Mouse (Mus musculus): Measurements from ENCODE around the gene Zfp609. TPM values are rescaled to one million over a fixed set of nuclear protein-coding genes. Genes with fewer than 3 reads are reported as not detected.

Zfp609 gene
- total RNA-seq (2021) = 10 to 100 TPM; 16.3 to 17.8 TPM
- long read RNA-seq, experiment 1, partial matches to known transcripts = 0 of 2 reads
- long read RNA-seq, experiment 1, other reads (novel, unspliced or antisense) = 2 of 2 reads
- long read RNA-seq, experiment 2, partial matches to known transcripts = 0 of 2 reads
- long read RNA-seq, experiment 2, other reads (novel, unspliced or antisense) = 2 of 2 reads

DNA sequence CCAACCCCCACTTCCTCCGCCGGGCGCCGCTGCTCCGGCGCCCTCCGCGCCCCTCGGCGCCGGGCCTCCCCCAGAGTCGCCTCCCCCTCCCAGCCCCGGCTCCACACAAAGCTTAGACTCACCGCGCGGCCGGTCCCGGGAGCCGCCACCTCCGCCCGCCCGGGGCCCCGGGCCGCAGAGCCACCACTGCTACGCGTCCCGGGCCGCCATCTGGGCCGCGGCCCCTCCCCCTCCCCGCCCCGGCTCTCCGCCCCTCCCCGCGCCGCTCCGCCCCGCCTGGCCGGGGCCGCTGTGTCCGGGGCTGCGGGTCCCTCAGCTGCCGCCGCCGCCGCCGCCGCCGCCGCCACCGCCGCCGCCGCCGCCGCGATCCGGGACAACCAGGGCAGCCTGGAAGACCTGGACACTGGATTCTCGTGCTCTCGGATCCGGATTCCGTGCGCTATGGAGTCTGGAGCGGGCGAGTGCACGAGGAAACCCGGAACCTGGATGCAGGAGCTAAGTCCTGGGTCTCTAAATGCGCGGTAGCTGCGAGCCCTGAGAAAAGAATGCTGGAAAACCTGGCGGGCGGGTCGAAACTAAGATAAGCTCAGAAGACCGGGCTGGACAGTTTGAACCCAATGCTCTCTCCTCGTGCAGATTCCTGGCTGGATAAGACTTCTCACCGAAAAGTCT lies at the start of gene Zfp609:
Gene Zfp609 (minus strand): TSS at position 221 of the 672 bp plus-strand sequence.
- intact Hi-C loops (cut with DNase I) = loop anchor here (5.0 kb wide), 5 partner anchors 55 to 220 kb away; no protein-coding TSS in a partner anchor

DNA sequence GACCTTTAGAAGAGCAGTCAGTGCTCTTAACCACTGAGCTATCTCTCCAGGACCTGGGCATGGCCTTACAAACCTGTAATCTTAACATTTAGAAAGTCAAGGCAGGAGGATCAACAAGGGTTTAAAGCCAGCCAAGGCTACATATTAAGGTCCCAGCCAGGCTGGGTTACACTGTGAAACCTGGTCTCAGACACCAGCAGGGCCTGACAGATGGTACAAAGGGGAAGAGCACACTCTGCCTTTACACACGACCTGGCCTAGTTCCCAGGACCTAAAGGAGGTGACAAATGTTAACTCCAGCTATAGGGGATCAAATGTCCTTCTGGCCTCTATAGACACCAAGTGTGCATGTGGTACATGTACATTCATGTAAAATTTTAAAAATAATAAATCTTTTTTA lies 32.3 kb upstream of the Zfp609 start:
- no peak for DNase-seq
- intact Hi-C loops (cut with DNase I) = no loop called here

More for the DNA sequence above, at the start of gene Zfp609:
- DNase-seq = peak; percentile 91 to 97

DNA sequence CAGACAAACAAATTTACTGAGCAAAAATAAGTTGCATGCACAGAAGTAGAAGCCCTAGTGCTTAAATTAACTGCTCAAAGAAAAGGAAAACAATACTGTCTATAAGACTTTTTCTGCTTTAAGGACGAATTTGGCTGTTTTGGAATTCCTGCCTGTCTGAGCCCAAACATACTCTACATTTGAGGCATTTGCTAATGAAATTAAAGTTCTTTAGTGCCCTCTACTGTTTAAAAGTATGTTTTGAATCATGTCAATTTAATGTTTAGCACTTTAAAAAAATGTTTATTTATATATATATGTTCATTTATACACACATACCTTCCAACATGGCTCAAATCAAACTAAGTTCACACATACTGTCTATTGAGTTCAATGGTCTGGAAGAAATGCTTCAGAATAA lies 22.8 kb upstream of the Zfp609 start:
- intact Hi-C loops (cut with DNase I) = no loop called here

DNA sequence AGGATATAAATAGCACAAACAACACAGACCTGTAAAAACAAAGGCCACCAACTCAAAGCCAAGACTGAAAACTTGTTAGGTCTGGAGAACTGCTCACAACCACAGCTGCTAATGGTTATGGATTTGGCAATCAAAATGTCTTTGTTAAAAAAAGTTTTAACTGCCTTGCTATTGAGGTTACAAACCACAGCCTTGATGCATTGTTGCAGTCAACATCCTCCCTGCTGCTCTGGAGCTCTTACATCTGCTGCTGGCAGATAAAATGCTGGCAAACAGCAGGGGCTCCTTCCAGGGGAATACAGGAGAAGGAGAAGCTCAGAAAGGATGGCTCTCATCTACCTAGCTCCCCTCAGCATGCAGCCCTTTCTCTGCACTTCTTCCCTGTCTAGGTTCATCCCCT lies 20.8 kb upstream of the Zfp609 start:
- intact Hi-C loops (cut with DNase I) = loop anchor here (5.0 kb wide), 1 partner anchor 246 kb away; no protein-coding TSS in a partner anchor
- DNase-seq = no peak

More for the DNA sequence above, 22.8 kb upstream of the Zfp609 start:
- DNase-seq = no peak

DNA sequence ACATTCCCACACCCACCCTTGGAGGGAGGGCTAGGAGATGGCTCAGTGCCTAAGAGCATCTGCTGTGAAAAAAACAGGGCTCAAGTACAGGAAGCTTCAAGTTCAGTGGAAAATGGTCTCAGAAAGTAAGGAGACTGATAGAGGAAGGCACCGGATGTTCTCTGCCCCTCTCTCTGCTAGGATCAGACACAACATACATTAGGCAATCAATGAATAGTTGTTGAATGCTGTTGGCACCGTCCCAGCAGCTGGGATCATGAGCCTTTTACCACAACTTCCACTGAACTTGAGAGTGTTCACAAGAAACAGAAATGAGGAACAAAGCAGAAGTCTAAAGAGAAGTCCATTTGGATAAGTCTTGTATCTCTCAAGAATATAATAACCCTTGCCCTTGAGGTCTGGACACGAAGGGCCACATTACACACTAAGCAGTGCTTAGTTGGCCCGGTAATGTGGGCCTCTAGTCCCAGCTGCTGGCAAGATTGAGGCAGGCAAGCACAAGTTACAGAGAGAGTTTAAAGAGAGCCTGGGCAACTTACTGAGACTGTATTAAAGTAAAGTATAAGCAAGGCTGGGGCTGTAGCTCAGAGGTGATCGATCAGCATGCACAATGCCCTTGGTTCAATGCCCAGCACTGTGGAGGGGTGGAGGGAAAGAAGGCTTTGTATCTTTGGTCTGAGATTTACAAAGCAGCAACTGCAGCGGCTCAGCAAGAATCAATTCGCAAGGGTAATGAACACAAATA lies 17.2 kb upstream of the Zfp609 start:
- DNase-seq = no peak
- intact Hi-C loops (cut with DNase I) = loop anchor here (5.0 kb wide), 1 partner anchor 242 kb away; no protein-coding TSS in a partner anchor

DNA sequence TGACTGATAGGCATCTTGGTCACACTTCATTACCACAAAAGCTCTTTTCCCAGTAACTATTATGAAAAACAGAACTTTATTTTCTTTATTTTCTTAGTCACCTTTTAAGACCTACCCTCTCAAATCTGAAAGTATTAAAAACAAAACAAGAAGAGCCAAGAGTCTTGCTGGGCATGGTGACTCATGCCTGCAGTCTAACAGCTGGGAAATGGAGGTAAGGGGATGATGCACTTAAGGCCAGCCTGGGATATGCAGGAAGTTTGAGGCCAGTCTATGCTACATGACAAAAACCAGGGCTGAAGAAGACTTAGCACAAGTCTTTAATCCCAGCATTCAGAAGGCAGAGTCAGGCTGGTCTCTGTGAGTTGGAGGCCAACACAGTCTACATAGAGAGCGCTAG lies 12.5 kb upstream of the Zfp609 start:
- intact Hi-C loops (cut with DNase I) = no loop called here
- DNase-seq = no peak

DNA sequence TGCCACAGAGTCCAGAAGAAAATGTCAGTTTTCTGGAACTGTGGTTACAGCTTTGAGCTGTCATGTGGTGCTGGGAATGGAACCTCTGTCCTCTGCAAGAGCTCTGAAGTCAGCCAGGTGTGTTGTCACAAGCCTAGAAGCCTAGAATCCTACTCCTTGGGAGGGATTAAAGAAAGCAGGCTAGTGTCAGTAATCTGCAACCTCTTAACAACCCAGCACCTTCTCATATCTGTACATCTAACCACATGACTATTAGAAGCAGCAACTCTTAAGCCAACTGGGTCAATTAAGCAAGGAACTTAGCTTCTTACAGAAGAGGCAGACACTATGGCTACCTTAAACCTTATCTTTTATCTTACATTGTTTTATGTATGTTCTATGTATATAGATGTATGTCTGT lies 9.6 kb upstream of the Zfp609 start:
- intact Hi-C loops (cut with DNase I) = no loop called here
- DNase-seq = no peak

DNA sequence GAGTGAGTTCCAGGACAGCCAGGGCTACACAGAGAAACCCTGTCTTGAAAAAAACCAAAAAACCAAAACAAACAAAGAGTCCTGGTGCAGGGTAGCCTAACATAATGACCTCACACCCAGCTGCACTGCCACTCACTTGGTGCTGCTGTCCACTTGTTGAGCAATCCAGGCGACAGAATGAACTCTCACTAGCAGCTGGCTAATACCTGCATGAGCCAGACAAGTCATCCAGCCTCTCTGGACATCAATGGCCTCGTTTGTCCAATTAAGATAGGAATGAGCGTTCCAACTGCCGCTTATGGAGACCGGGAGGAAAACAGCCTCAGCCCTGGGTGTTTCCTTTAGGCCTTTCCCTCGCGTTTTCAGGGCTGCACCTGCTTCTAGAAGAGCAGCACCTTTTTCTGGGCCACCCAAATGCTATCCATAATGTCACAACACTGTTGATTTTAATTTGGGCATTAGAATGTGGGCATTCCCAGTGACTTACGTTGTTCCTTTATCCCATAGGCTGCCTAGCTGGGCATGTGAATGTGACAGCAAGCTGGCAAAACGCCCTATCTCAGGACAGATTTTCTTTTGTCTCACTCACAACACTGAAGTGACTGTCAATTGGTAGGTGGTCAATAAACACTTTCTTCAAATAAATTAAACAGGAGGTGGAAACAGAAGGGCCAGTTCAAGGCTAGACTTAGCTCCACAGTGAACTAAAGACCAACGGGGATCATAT lies 7.4 kb upstream of the Zfp609 start:
- intact Hi-C loops (cut with DNase I) = no loop called here
- DNase-seq = no peak

DNA sequence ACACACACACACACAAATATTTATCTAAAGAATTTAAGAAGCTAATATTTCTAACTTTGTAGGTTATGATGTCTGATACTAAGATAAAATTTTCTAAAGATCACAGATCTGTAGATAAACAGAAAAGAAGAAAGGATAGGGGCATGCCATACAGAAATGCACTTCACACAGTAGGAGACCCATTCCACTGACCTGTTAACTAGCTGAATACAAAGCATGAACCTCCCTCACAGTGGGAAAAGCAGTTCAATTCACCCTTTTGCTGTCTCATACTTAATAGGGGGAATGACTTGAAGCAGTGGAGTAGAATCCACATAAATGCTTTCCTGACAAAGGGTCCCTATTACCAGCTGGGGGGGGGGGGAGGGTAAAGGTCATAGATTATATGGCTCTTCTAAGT lies 6.3 kb upstream of the Zfp609 start:
- intact Hi-C loops (cut with DNase I) = no loop called here
- DNase-seq = no peak

DNA sequence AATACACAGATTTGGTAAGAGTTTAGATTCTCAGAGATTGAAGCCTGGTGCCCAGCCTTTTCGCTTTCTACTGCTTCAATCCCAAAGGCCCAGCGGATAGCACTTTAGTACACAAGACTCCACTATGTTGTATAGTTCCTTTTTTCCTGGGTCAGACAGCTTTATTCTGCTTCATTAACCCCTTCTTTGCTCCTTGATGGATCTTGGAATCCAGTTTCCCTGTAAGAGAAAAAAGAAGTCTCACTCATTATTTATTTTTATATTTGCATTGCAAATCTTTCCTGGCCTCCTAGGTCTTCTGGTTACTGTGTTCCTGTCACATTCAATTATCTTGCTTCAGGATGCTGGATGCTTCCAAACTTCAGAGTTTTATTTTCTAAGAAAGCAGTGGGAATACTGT lies 5.9 kb upstream of the Zfp609 start:
- intact Hi-C loops (cut with DNase I) = no loop called here
- DNase-seq = no peak

DNA sequence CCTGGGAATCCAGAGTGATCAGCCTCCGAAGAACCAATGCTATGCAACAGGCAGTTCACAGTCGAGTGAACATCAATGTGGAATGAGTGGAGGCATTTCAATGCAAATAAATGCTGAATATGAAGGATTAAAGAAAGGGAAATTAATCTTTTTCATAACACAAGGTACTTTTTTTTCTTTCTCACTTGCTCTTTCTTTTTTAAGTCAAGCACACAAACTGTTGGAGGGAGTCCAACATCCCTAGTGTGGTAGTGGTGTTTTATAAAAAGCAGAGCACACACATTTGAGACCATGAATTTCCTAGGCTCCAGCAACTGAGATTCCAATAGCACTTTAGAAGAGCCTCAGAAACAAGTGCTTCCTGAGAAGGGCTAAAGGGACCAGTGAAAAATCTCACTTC lies 4.7 kb upstream of the Zfp609 start:
- no peak for DNase-seq
- intact Hi-C loops (cut with DNase I) = no loop called here

DNA sequence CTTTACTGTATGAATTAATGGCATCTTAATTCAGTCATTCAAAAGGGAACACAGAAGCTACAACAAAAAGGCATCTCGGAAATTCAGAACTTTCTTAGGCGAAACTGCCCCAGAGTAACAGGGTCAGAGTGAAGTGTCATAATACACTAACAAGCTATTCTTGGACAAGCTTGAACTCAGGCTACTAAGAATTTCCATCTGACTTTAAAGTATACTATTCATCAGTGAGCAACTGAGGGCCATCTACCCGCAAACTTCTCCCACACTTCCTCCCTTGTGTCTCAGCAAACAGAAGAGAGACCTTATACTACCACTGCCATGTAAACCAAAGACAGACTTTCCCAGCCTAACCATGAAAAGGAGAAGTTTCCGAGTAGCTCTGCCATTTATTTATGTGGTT lies 3.8 kb upstream of the Zfp609 start:
- intact Hi-C loops (cut with DNase I) = no loop called here
- DNase-seq = no peak

DNA sequence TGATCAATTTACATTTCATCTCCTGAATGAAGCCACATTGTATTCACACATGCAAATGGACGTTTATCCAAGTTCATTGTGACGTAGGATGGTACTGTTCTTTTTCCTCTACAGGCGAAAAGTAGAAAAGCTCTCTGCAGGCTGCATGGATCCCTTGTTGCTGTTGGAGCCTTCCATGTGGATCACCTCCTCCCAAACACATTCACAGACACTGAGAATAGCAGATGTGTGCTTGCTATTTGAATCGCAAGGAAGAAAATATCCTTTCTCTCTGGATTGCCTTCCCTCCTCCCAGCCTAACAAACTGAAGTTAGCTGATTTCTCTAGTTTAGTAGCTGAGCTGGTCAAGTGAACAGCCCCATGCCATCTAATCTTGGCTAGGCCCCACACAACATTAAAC lies 2.9 kb upstream of the Zfp609 start:
- DNase-seq = no peak
- intact Hi-C loops (cut with DNase I) = no loop called here

DNA sequence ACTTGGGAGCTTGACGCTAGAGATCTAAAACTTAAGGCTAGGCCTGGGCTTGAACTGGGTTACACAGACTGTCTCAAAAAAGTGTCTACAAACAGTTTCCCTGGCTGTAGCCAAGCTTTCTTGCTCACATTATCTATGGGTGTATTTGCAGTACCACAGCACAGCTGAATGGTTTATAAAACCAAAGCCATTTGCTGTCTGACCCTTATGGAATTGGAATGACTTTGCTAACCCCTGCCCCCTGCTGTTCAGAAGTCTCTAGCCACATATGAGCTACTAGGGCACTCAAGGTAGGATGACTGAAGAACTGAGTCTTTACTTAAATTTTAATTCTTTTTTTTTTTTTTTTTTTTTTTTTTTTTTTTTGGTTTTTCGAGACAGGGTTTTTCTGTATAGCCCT lies 2.0 kb upstream of the Zfp609 start:
- DNase-seq = peak in 1 of 2 experiments; percentile 46
- intact Hi-C loops (cut with DNase I) = loop anchor here (5.0 kb wide), 5 partner anchors 57 to 222 kb away; no protein-coding TSS in a partner anchor

DNA sequence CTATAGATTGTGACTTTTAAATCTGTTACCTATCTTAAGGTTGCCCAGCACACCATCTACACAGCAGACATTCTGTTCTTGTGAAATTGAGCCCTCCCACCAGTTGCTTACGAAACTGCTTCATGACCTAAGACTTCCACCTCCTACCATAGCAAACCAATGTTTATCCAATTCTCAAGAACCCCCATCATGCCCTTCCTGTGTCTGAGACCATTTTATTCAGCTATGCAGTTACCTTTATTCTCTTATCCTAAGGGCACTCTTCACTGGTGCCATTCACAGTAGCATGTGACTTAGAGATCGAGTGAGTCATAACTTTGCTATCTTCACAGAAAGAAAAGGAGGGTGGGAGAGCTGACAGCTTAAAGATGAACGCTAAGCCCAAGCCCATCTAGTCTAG lies 1.1 kb upstream of the Zfp609 start:
- intact Hi-C loops (cut with DNase I) = loop anchor here (5.0 kb wide), 5 partner anchors 56 to 221 kb away; no protein-coding TSS in a partner anchor

DNA sequence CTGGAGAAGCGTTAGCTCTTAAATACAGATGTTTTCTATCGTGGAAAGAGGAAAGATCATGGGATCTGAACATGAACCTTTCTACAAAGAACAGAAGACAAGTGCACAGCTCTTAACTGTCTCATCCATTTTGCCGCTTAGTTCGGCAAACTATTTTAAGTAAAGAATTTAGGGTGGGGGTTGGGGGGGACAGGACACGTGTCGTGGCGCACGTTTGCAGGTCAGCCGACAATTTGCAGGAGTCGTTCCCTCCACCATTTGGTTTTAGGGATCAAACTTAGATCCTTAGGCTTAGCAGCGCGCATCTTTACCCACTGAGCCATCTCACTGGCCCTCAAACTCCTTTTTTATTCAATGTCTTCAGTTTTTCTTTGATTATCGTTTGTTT lies 646 bp upstream of the Zfp609 start:
- no peak for DNase-seq
- intact Hi-C loops (cut with DNase I) = loop anchor here (5.0 kb wide), 5 partner anchors 56 to 221 kb away; no protein-coding TSS in a partner anchor

More for the DNA sequence above, 1.1 kb upstream of the Zfp609 start:
- DNase-seq = no peak

DNA sequence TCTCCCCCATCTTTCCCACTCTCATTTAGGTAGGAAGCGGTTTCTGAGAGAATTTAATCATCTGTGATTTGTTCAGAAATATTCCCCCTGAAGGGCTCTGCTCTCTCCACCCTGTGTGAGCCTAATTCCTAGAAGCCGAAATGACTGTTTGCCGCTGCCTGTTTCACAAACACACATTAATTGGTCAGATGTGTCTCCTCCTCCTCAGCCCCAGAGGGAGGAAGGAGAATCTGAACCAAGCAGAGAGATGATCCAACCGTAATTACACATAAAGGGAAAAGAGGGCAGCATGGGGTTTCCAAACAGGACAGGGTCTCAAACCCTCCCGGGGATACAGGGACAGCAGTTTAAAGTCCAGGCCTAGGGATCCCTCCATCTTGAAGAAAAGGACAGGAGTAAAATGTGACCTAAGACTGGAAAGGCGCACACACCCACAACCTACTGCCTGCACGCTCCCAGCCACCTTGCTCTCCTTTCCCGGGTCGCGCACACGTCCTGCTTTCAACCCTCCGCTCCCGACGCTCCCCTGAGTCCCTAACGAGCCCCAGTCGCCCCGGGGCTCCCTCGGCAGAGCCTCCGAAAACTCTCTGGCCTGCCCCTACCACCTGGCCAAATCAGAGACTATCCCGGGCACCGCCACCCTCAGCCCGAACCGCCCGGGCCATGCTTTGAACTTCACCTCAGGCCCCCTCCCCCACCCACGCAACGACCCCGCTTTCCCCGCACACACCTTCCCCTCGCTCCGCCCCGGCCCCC lies 598 bp downstream of the Zfp609 start:
- intact Hi-C loops (cut with DNase I) = loop anchor here (5.0 kb wide), 5 partner anchors 54 to 219 kb away; no protein-coding TSS in a partner anchor
- peak in 1 of 2 experiments; percentile 25 for DNase-seq

DNA sequence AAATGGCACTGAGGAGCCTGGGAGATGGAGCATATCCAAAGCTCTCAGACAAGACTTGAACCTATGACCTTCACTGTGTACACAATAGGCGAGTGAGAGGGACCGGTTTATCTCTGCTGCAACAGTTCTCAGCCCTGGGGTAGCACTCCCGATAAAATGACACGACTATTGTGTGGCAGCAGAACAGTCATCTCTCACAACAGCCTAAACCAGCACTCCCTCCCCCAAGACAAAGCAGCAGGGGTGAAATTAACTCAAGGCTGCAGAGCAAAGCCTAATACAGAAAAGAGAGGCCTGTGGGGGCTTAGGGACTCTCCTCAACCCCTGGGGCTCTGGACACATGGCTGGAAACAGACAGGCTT lies 1.2 kb downstream of the Zfp609 start:
- DNase-seq = no peak
- intact Hi-C loops (cut with DNase I) = loop anchor here (5.0 kb wide), 5 partner anchors 54 to 219 kb away; no protein-coding TSS in a partner anchor

DNA sequence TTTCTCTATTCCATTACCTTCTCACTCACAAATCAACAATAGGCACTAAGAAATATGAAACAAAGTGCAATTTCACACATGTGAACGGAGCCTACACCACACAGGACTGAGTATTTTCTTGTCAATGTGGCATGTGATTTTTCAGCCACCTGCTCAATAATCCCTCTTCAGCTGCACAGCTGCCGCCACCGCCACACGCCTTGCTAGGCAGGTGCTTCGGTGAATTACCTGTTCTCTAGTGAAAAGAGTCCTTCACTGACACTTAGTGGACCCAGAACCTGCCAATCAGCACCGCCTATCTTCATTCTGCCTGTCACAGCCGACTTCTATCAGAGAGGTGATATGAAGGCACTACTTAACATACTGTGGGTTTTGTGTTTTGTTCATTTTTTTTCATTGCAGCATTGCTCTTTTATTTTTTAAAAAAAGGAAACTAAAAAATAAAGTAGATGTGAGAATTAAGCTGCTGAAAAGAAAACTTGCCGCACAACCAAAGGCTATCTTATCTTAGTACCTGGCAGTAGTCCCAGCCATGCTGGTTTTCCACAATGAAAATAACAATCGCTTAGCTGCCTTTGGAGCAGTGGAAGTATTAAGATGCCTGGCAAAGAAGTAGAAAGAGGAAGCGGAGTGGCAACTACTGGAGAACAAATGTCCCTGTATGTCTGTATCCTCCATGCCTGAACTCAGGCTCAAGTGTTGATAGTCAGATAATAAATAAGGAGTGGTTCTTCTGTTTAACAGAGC lies 3.5 kb downstream of the Zfp609 start:
- DNase-seq = no peak
- intact Hi-C loops (cut with DNase I) = no loop called here

Data from gastrocnemius, postnatal 36 days (tissue).